16 mouse cellular contexts compared by ENCODE assay signal in genomic region chr4:44917907-44918306, GRCm38 (mm10).
DNase-seq lines count a peak whose midpoint lies in the region; ATAC-seq and TF ChIP-seq lines count a peak whose summit lies in the region.
"Had no signal": no experiment of that assay in that cellular context is flagged by ENCODE, and none has a peak within 500 bp of the region (broad histone marks: within the 10 kb centered on the region; RNA-seq: fewer than 3 reads in every experiment).

No protein-coding gene starts in this region.

- intact Hi-C loops in gastrocnemius, postnatal 36 days (cut with DNase I), result no loop called here

- WGBS in hindbrain, embryonic 13.5 days, result 26% methylated on average over 3 of the region's 3 CpGs
- 15% methylated on average over 3 of the region's 3 CpGs for WGBS in hindbrain, postnatal 0 days
- 72% methylated on average over 3 of the region's 3 CpGs for WGBS in liver, embryonic 11.5 days
- 6% methylated on average over 3 of the region's 3 CpGs for WGBS in midbrain, embryonic 13.5 days

- H3K36me3 ChIP-seq in hindbrain, embryonic 13.5 days, result no peaks in the 10 kb centered on the region
- no peaks in the 10 kb centered on the region for H3K36me3 ChIP-seq in hindbrain, postnatal 0 days (ENCODE audit: insufficient read depth, low read length)
- H3K36me3 ChIP-seq in liver, embryonic 11.5 days (ENCODE audit: control insufficient read depth, insufficient read depth, low read length), result no peaks in the 10 kb centered on the region; the same call in 1 of the 2 replicates
- peaks cover 3% of the 10 kb centered on the region; the same call in 1 of the 2 replicates for H3K36me3 ChIP-seq in midbrain, embryonic 13.5 days

- ATAC-seq in hindbrain, embryonic 13.5 days (ENCODE audit: low FRiP score), result peak; percentile 39; the same call in 1 of the 2 replicates
- ATAC-seq in hindbrain, postnatal 0 days, result no peak
- peak; percentile 67 for ATAC-seq in liver, embryonic 11.5 days (replicated peaks; ENCODE audit: low FRiP score)
- ATAC-seq in midbrain, embryonic 13.5 days, result peak; percentile 84
- ATAC-seq: lung, postnatal 0 days had no signal

- no peak for TF ChIP-seq CTCF in hindbrain, postnatal 0 days (IDR thresholded peaks at IDR 0.05; ENCODE audit: low read depth)

- H3K4me2 ChIP-seq in hindbrain, embryonic 13.5 days, result no peak overlapping the region
- H3K4me2 ChIP-seq in hindbrain, postnatal 0 days (ENCODE audit: low read depth, low read length), result no peak overlapping the region
- H3K4me2 ChIP-seq in liver, embryonic 11.5 days, result no peak overlapping the region
- H3K4me2 ChIP-seq in midbrain, embryonic 13.5 days (replicated peaks), result peak overlapping the region; percentile 26
- H3K4me2 ChIP-seq: heart, embryonic 11.5 days had no signal

- H3K4me3 ChIP-seq in hindbrain, embryonic 13.5 days, result no peak overlapping the region
- H3K4me3 ChIP-seq in hindbrain, postnatal 0 days (ENCODE audit: low read length), result no peak overlapping the region
- H3K4me3 ChIP-seq in liver, embryonic 11.5 days (ENCODE audit: low read depth, low read length), result no peak overlapping the region
- H3K4me3 ChIP-seq in midbrain, embryonic 13.5 days (replicated peaks), result no peak overlapping the region

- DNase-seq in hindbrain, postnatal 0 days (ENCODE audit: low spot score), result no peak
- DNase-seq in c-Kit-positive CD71-positive TER-119-positive erythroid progenitor cells, embryonic 14.5 days (ENCODE audit: low spot score), result peak; percentile 18
- DNase-seq in liver, embryonic 11.5 days (ENCODE audit: low spot score), result no peak
- no peak for DNase-seq in thymus, postnatal 25 days
- DNase-seq in gastrocnemius, postnatal 36 days, result no peak
- no peak for DNase-seq in gastrocnemius, postnatal 10 days
- DNase-seq: cerebellum, postnatal 10 days; heart, postnatal 4 days; kidney, adult 11 months; kidney, postnatal 36 days; layer of hippocampus, postnatal 36 days had no signal

- H3K9ac ChIP-seq in hindbrain, embryonic 13.5 days, result no peak overlapping the region
- H3K9ac ChIP-seq in hindbrain, postnatal 0 days (replicated peaks; ENCODE audit: low read length), result no peak overlapping the region
- H3K9ac ChIP-seq in liver, embryonic 11.5 days (ENCODE audit: low read depth, low read length), result no peak overlapping the region
- H3K9ac ChIP-seq in midbrain, embryonic 13.5 days (replicated peaks), result no peak overlapping the region

- no peaks in the 10 kb centered on the region for H3K9me3 ChIP-seq in hindbrain, embryonic 13.5 days
- H3K9me3 ChIP-seq in hindbrain, postnatal 0 days (ENCODE audit: low read length), result no peaks in the 10 kb centered on the region
- no peaks in the 10 kb centered on the region for H3K9me3 ChIP-seq in liver, embryonic 11.5 days (ENCODE audit: control insufficient read depth, low read length)
- no peaks in the 10 kb centered on the region for H3K9me3 ChIP-seq in midbrain, embryonic 13.5 days
- H3K9me3 ChIP-seq: G1E had no signal

- no peaks in the 10 kb centered on the region for H3K27me3 ChIP-seq in hindbrain, embryonic 13.5 days
- no peaks in the 10 kb centered on the region for H3K27me3 ChIP-seq in hindbrain, postnatal 0 days (ENCODE audit: insufficient read depth, low read length)
- no peaks in the 10 kb centered on the region for H3K27me3 ChIP-seq in liver, embryonic 11.5 days (replicated peaks; ENCODE audit: control insufficient read depth, insufficient read depth, low read length)
- H3K27me3 ChIP-seq in midbrain, embryonic 13.5 days, result no peaks in the 10 kb centered on the region

- peaks cover 14% of the 10 kb centered on the region for H3K4me1 ChIP-seq in hindbrain, embryonic 13.5 days (replicated peaks)
- no peaks in the 10 kb centered on the region for H3K4me1 ChIP-seq in hindbrain, postnatal 0 days (ENCODE audit: insufficient read depth, low read length)
- no peaks in the 10 kb centered on the region for H3K4me1 ChIP-seq in liver, embryonic 11.5 days (replicated peaks; ENCODE audit: control insufficient read depth, insufficient read depth, low read length)
- H3K4me1 ChIP-seq in midbrain, embryonic 13.5 days (replicated peaks), result peaks cover 24% of the 10 kb centered on the region

- H3K27ac ChIP-seq in hindbrain, embryonic 13.5 days, result peak overlapping the region; percentile 48; the same call in 1 of the 2 replicates
- no peak overlapping the region for H3K27ac ChIP-seq in hindbrain, postnatal 0 days
- H3K27ac ChIP-seq in liver, embryonic 11.5 days (ENCODE audit: low read depth, low read length), result no peak overlapping the region
- H3K27ac ChIP-seq in midbrain, embryonic 13.5 days, result peak overlapping the region; percentile 77

Comparison
In these comparisons a context has a peak if more than half of its experiments do, and no peak if none do; other contexts are left out.
1. H3K27ac ChIP-seq: peak in hindbrain, embryonic 13.5 days (single experiment) and midbrain, embryonic 13.5 days (single experiment); none in hindbrain, postnatal 0 days (single experiment) and liver, embryonic 11.5 days (single experiment).